Mouse (Mus musculus) heart, embryonic 11.5 days (tissue): ENCODE data around the gene Pate1. TPM values are rescaled to one million over a fixed set of nuclear protein-coding genes. Genes with fewer than 3 reads are reported as not detected.

Experiments
- ATAC-seq: fragments of 200-750 bp; cut with Nextera tagmentation; replicated peaks from 2 replicates; pipeline ENCODE4 v1.8.0; 2017; ENCODE audit warnings: moderate library complexity; ENCODE audit not compliant: insufficient number of reproducible peaks, low FRiP score, low TSS enrichment
- H3K27ac ChIP-seq: fragments of 300-500 bp; sonication (generic); 2 replicates; pipeline ENCODE4 v1.5.1; 2014; ENCODE audit warnings: mild to moderate bottlenecking, low read depth, low read length
- H3K27me3 ChIP-seq: fragments of 300-500 bp; sonication (generic); 2 replicates; pipeline ENCODE4 v1.6.1; 2014; ENCODE audit warnings: mild to moderate bottlenecking, low read length, mixed read lengths; ENCODE audit not compliant: control insufficient read depth, insufficient read depth
- H3K36me3 ChIP-seq: fragments of 300-500 bp; sonication (generic); 2 replicates; pipeline ENCODE4 v1.6.1; 2014; ENCODE audit warnings: mild to moderate bottlenecking, low read length, moderate library complexity, mixed read lengths; ENCODE audit not compliant: control insufficient read depth, insufficient read depth
- H3K4me1 ChIP-seq: fragments of 300-500 bp; sonication (generic); 2 replicates; pipeline ENCODE4 v1.6.1; 2014; ENCODE audit warnings: low read length; ENCODE audit not compliant: control insufficient read depth, insufficient read depth
- H3K4me2 ChIP-seq: fragments of 300-500 bp; sonication (generic); 2 replicates; pipeline ENCODE4 v1.6.1; 2014; ENCODE audit warnings: mild to moderate bottlenecking, moderate library complexity
- H3K4me3 ChIP-seq: fragments of 300-500 bp; sonication (generic); 2 replicates; pipeline ENCODE4 v1.5.1; 2014; ENCODE audit warnings: low read depth, low read length
- H3K9ac ChIP-seq: fragments of 300-500 bp; sonication (generic); 2 replicates; pipeline ENCODE4 v1.6.1; 2014; ENCODE audit warnings: mild to moderate bottlenecking, low read depth, low read length, moderate library complexity
- H3K9me3 ChIP-seq: fragments of 300-500 bp; sonication (generic); replicated peaks from 2 replicates; pipeline ENCODE4 v1.6.1; 2016; ENCODE audit warnings: low read length; ENCODE audit not compliant: control insufficient read depth
- WGBS: fragments of 180-500 bp; shearing (Covaris S2); extraction: QIAGEN DNeasy Blood & Tissue Kit; methylation state at CpG from one replicate; pipeline ENCODE4 v1.1.7; 2014; ENCODE audit not compliant: insufficient replicate concordance; 5-methylcytosine and 5-hydroxymethylcytosine counted together
- polyA plus RNA-seq: library from polyadenylated mRNA; unstranded; fragments of >200 nt; fragmentation: Nextera tagmentation; extraction: Ambion mirVana; gene quantifications from 2 replicates; pipeline ENCODE4 v1.2.1, GENCODE M21; 2014

Pate1 gene
- polyA plus RNA-seq: not detected in 2 replicates

- Histone ChIP-seq H3K27ac (no peak within 1 kb of the TSS), H3K9me3 (no peaks in the 10 kb centered on the region), H3K36me3 (no peaks in the 10 kb centered on the region), H3K27me3 (no peaks in the 10 kb centered on the region), H3K4me2 (no peak within 1 kb of the TSS), H3K4me1 (no peaks in the 10 kb centered on the region), H3K4me3 (no peak within 1 kb of the TSS), H3K9ac (no peak within 1 kb of the TSS)
- WGBS: 25% methylated on average over 1 of the region's 1 CpGs
- ATAC-seq: no peak
Measured at GRCm38 (mm10) chr9:35687013-35687412, at the start of gene Pate1. TSS of gene Pate1 (minus strand) at chr9:35687390.

GRCm38 (mm10) chr9:35707265-35707664 lies 20.1 kb upstream of the Pate1 start:
- Histone ChIP-seq H3K27me3 (no peaks in the 10 kb centered on the region), H3K4me3 (no peak overlapping the region), H3K36me3 (no peaks in the 10 kb centered on the region), H3K9ac (no peak overlapping the region), H3K4me2 (no peak overlapping the region), H3K9me3 (no peaks in the 10 kb centered on the region), H3K4me1 (no peaks in the 10 kb centered on the region), H3K27ac (no peak overlapping the region)
- no peak for ATAC-seq

GRCm38 (mm10) chr9:35691924-35692323 lies 4.7 kb upstream of the Pate1 start:
- H3K4me2 ChIP-seq: no peak overlapping the region
- no peak for ATAC-seq
- no peak overlapping the region for H3K9ac ChIP-seq

GRCm38 (mm10) chr9:35673557-35673956 lies 13.6 kb downstream of the Pate1 start:
- no peaks in the 10 kb centered on the region for H3K9me3 ChIP-seq
- H3K4me2 ChIP-seq: no peak overlapping the region
- no peaks in the 10 kb centered on the region for H3K4me1 ChIP-seq
- WGBS: 72% methylated on average over 2 of the region's 2 CpGs
- H3K4me3 ChIP-seq: no peak overlapping the region
- no peak for ATAC-seq
- no peaks in the 10 kb centered on the region for H3K36me3 ChIP-seq
- H3K27me3 ChIP-seq: no peaks in the 10 kb centered on the region
- H3K9ac ChIP-seq: no peak overlapping the region
- no peak overlapping the region for H3K27ac ChIP-seq

More at GRCm38 (mm10) chr9:35691924-35692323, 4.7 kb upstream of the Pate1 start:
- Histone ChIP-seq H3K27me3 (no peaks in the 10 kb centered on the region), H3K4me3 (no peak overlapping the region), H3K27ac (no peak overlapping the region), H3K36me3 (no peaks in the 10 kb centered on the region), H3K9me3 (no peaks in the 10 kb centered on the region), H3K4me1 (no peaks in the 10 kb centered on the region)

GRCm38 (mm10) chr9:35648102-35648501 lies 39.1 kb downstream of the Pate1 start, which contains the start of gene Pate3:
TSS of gene Pate3 (minus strand) at chr9:35648202.
- no peak within 1 kb of the TSS for H3K4me2 ChIP-seq
- H3K9me3 ChIP-seq: no peaks in the 10 kb centered on the region; the same call in 1 of the 2 replicates
- no peak within 1 kb of the TSS for H3K4me3 ChIP-seq
- no peak within 1 kb of the TSS for H3K9ac ChIP-seq
- WGBS: 69% methylated on average over 1 of the region's 1 CpGs
- H3K27ac ChIP-seq: no peak within 1 kb of the TSS
- no peaks in the 10 kb centered on the region for H3K36me3 ChIP-seq
- no peak for ATAC-seq
- H3K4me1 ChIP-seq: no peaks in the 10 kb centered on the region
- no peaks in the 10 kb centered on the region for H3K27me3 ChIP-seq

Other genes starting within 250 kb of the Pate1 start
- gene Gm1113, start 169.1 kb downstream of the Pate1 start, polyA plus RNA-seq: not detected in 2 replicates
- 2.5 TPM in 2 replicates for gene Ddx25, start 128.9 kb downstream of the Pate1 start, polyA plus RNA-seq
- gene Pus3, start 128.8 kb downstream of the Pate1 start, polyA plus RNA-seq: 16.8 and 17.6 TPM in 2 replicates
- gene Pate2, start 117.1 kb downstream of the Pate1 start, polyA plus RNA-seq: 0.46 and 0.73 TPM in 2 replicates
- gene Hyls1, start 117.0 kb downstream of the Pate1 start, polyA plus RNA-seq: 15.4 and 16.0 TPM in 2 replicates
- gene Pate4, start 75.4 kb downstream of the Pate1 start, polyA plus RNA-seq: not detected in 2 replicates
- gene Pate3, start 39.2 kb downstream of the Pate1 start, polyA plus RNA-seq: not detected in 2 replicates
- not detected in 2 replicates for gene Gm17677, start 53.7 kb upstream of the Pate1 start, polyA plus RNA-seq
- gene Gm17727, start 90.7 kb upstream of the Pate1 start, polyA plus RNA-seq: not detected in 2 replicates
- not detected in 2 replicates for gene Gm27235, start 102.7 kb upstream of the Pate1 start, polyA plus RNA-seq
- gene D730048I06Rik, start 102.7 kb upstream of the Pate1 start, polyA plus RNA-seq: not detected in 2 replicates
- not detected in 2 replicates for gene 9230110F15Rik, start 156.8 kb upstream of the Pate1 start, polyA plus RNA-seq
- gene 9230113P08Rik, start 221.0 kb upstream of the Pate1 start, polyA plus RNA-seq: not detected in 2 replicates